Mouse (Mus musculus): ENCODE measurements around the gene Dph1.

DNA sequence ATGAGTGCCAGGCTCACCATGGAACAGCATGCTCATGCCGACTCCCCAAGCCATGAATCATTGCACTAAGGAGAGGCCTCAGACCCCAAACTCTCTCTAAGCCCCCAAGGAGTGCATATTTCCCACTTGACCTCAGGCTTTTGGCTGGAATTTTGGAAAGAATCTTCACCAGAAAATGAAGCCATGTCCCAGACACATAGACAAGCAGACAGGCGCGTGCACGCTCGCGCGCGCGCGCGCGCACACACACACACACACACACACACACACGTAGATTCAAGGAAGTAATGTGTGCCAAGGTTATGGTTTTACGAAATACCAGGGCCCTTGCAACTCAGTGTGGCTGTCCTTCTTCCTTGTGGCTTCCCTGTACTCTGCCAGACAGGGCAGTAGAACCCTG is 32.6 kb downstream of the Dph1 start:
- TF ChIP-seq POLR2A (IDR thresholded peaks at IDR 0.05; ENCODE audit: borderline replicate concordance, extremely low read depth, insufficient read depth, insufficient read length, poor library complexity, severe bottlenecking) (no peak), CTCF (IDR thresholded peaks at IDR 0.05; ENCODE audit: borderline replicate concordance, extremely low read depth, insufficient read depth, insufficient read length) (no peak)
